Mouse (Mus musculus) E14TG2a.4 (cell line): ENCODE measurements around the gene Rbm34.

Source experiments
- CTCF ChIP-seq: conservative IDR thresholded peaks from 2 replicates; pipeline ENCODE4 v1.5.1; 2014; ENCODE audit warnings: low read length
- NANOG ChIP-seq: IDR thresholded peaks from 2 replicates; pipeline ENCODE4 v1.6.1; 2014; ENCODE audit warnings: borderline replicate concordance, low read length, mixed read lengths

DNA sequence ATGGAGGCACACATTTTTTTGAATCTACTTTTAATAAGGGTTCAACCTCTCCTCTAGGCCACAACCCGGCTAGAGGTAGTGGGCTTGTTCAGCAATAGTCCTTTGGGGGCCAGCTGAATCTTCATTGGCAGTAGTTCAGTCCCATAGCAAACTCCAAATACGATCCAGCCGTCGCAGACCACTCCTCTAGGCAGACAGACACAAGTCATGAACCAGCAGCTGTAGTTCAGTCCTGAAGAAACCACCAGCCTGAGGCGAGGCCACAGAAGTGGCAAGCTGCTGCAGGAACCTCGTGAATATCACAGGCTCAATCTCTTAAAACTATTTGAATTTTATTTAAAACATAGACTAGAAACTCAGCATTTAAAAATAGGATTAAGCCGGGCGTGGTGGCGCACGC lies 7.2 kb upstream of the Rbm34 start:
- TF ChIP-seq CTCF = no peak
- TF ChIP-seq NANOG = no peak
